Mouse (Mus musculus): ENCODE measurements at regions not wholly inside any gene's neighbourhood (a gene's known extent, or its start where the extent isn't known, plus 50 kb on each side); places are given as distances from the start of the nearest gene placed in this dataset.

- TF ChIP-seq CTCF (IDR thresholded peaks at IDR 0.05; ENCODE audit: low read depth, low read length) (no peak), POLR2A (IDR thresholded peaks at IDR 0.05; ENCODE audit: borderline replicate concordance, low read depth, low read length) (no peak)
Observed at GRCm38 (mm10) chr6:143324636-143325035, 157.6 kb downstream of the Etnk1 start.
